ENCODE assay signal across 11 mouse cellular contexts in the genomic region with DNA sequence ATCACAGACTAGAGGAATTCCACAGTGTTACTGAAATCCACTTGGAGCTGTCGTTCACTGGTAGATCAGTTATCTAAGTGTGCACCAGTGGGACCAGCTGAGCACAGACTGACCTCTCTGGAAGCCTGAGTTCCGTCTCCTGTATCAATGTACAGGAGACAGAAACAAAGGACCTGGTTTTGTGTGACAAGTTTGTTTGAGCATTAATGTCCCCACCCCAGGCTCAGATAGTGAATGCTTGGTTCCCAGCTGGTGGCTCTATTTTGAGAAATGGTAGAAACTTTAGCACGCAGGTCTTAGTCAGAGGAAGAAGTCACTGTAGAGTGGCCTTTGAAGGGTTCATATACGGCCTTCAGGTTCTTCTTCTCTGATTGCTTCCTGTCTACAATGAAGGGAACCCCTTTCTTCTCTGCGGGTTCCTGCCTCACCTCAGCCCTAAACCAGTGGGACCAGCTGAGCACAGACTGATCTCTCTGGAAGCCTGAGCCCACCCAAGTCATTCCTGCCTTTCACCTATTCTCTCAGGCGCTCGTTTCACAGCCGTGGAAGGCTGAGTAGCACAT. TPM values are rescaled to one million over a fixed set of nuclear protein-coding genes. Genes with fewer than 3 reads are reported as not detected.
DNase-seq lines count a peak whose midpoint lies in the region; ATAC-seq lines count a peak whose summit lies in the region.
"Had no signal": no experiment of that assay in that cellular context is flagged by ENCODE, and none has a peak within 500 bp of the region (broad histone marks: within the 10 kb centered on the region; RNA-seq: fewer than 3 reads in every experiment).

No protein-coding gene starts in this region.

- peaks cover 13% of the 10 kb centered on the region for H3K27me3 ChIP-seq in hindbrain, embryonic 12.5 days
- no peaks in the 10 kb centered on the region for H3K27me3 ChIP-seq in hindbrain, embryonic 14.5 days (ENCODE audit: control insufficient read depth, insufficient read depth, low read length)
- no peaks in the 10 kb centered on the region for H3K27me3 ChIP-seq in limb, embryonic 11.5 days (ENCODE audit: control insufficient read depth, insufficient read depth, low read length)

- peaks cover 15% of the 10 kb centered on the region for H3K4me1 ChIP-seq in hindbrain, embryonic 12.5 days
- H3K4me1 ChIP-seq in hindbrain, embryonic 14.5 days (replicated peaks; ENCODE audit: control insufficient read depth, insufficient read depth, low read length): peaks cover 6% of the 10 kb centered on the region
- H3K4me1 ChIP-seq in brown adipose tissue, adult 24 weeks (ENCODE audit: control insufficient read depth, insufficient read depth, insufficient read length, low read length): peaks cover 24% of the 10 kb centered on the region
- H3K4me1 ChIP-seq in limb, embryonic 11.5 days (ENCODE audit: control insufficient read depth, insufficient read depth, low read length): peaks cover 14% of the 10 kb centered on the region

- no peaks in the 10 kb centered on the region for H3K9me3 ChIP-seq in hindbrain, embryonic 12.5 days (replicated peaks)
- H3K9me3 ChIP-seq in hindbrain, embryonic 14.5 days (ENCODE audit: control insufficient read depth, low read length): no peaks in the 10 kb centered on the region
- no peaks in the 10 kb centered on the region for H3K9me3 ChIP-seq in limb, embryonic 11.5 days (ENCODE audit: control insufficient read depth, low read length)

- no peak overlapping the region for H3K4me2 ChIP-seq in hindbrain, embryonic 12.5 days (replicated peaks)
- H3K4me2 ChIP-seq in hindbrain, embryonic 14.5 days (replicated peaks): no peak overlapping the region
- peak overlapping the region; percentile 7; the same call in 1 of the 2 replicates for H3K4me2 ChIP-seq in limb, embryonic 11.5 days (ENCODE audit: low read depth, severe bottlenecking)

- peak overlapping the region; percentile 62; the same call in 1 of the 2 replicates for H3K27ac ChIP-seq in hindbrain, embryonic 12.5 days
- H3K27ac ChIP-seq in hindbrain, embryonic 14.5 days: no peak overlapping the region
- H3K27ac ChIP-seq in brown adipose tissue, adult 24 weeks (replicated peaks; ENCODE audit: low read depth, low read length): peak overlapping the region; percentile 96
- peak overlapping the region; percentile 63 for H3K27ac ChIP-seq in limb, embryonic 11.5 days (replicated peaks; ENCODE audit: low read depth, low read length)

- WGBS in hindbrain, embryonic 12.5 days: 64% methylated on average over 8 of the region's 8 CpGs
- WGBS in hindbrain, embryonic 14.5 days: 76% methylated on average over 8 of the region's 8 CpGs
- 66% methylated on average over 8 of the region's 8 CpGs for WGBS in limb, embryonic 11.5 days

- H3K9ac ChIP-seq in hindbrain, embryonic 12.5 days: no peak overlapping the region
- H3K9ac ChIP-seq in hindbrain, embryonic 14.5 days: no peak overlapping the region
- H3K9ac ChIP-seq in limb, embryonic 11.5 days (ENCODE audit: low read length): no peak overlapping the region

- no peak for DNase-seq in hindbrain, embryonic 14.5 days (ENCODE audit: low spot score)
- DNase-seq in CD4-positive helper T cell, adult 2 months (ENCODE audit: low read depth, low spot score): peak; percentile 52
- DNase-seq in limb, embryonic 11.5 days (ENCODE audit: low spot score): no peak
- no peak for DNase-seq in right cerebral cortex, adult 18-20 months
- no peak for DNase-seq in adipocyte (ENCODE audit: low spot score)
- DNase-seq: adrenal gland, adult 2 months; cerebellum, adult 11 months had no signal

- no peak for ATAC-seq in hindbrain, embryonic 12.5 days (ENCODE audit: low FRiP score)
- ATAC-seq in hindbrain, embryonic 14.5 days (ENCODE audit: low FRiP score): no peak
- ATAC-seq in limb, embryonic 11.5 days (ENCODE audit: insufficient number of reproducible peaks, low FRiP score, low TSS enrichment, low read depth): no peak
- no peak for ATAC-seq in frontal cortex, adult (ENCODE audit: low TSS enrichment)

- H3K4me3 ChIP-seq in hindbrain, embryonic 12.5 days: no peak overlapping the region
- no peak overlapping the region for H3K4me3 ChIP-seq in hindbrain, embryonic 14.5 days (replicated peaks; ENCODE audit: low read length)
- no peak overlapping the region for H3K4me3 ChIP-seq in brown adipose tissue, adult 24 weeks (ENCODE audit: insufficient read depth, low read depth, low read length)
- no peak overlapping the region for H3K4me3 ChIP-seq in limb, embryonic 11.5 days (ENCODE audit: low read depth, low read length)

- H3K36me3 ChIP-seq in hindbrain, embryonic 12.5 days: no peaks in the 10 kb centered on the region
- no peaks in the 10 kb centered on the region for H3K36me3 ChIP-seq in hindbrain, embryonic 14.5 days (replicated peaks; ENCODE audit: control insufficient read depth, insufficient read depth)
- H3K36me3 ChIP-seq in limb, embryonic 11.5 days (ENCODE audit: control insufficient read depth, insufficient read depth, low read length): no peaks in the 10 kb centered on the region
- H3K36me3 ChIP-seq: G1E had no signal

RNA-seq across cellular contexts. Expression of a gene that starts 3.6 kb away (rescaled TPM):
- polyA plus RNA-seq in hindbrain, embryonic 12.5 days (2016; fragmentation: Nextera tagmentation; extraction: Ambion mirVana): 136 and 138 TPM in 2 replicates
- polyA plus RNA-seq in hindbrain, embryonic 14.5 days (2014; fragmentation: Nextera tagmentation; extraction: Ambion mirVana): 80.5 and 81.0 TPM in 2 replicates
- polyA plus RNA-seq in brown adipose tissue, adult 24 weeks (2012; ENCODE audit: insufficient read depth, insufficient read length, missing spikeins): 108 and 113 TPM in 2 replicates
- polyA plus RNA-seq in limb, embryonic 11.5 days (2014; fragmentation: Nextera tagmentation; extraction: Ambion mirVana): 78.3 and 84.1 TPM in 2 replicates
- polyA plus RNA-seq: G1E had no signal

RNA-seq across cellular contexts. Expression of a gene that starts 43.8 kb away (rescaled TPM):
- not detected in 2 replicates for polyA plus RNA-seq in hindbrain, embryonic 12.5 days (2016; fragmentation: Nextera tagmentation; extraction: Ambion mirVana)
- polyA plus RNA-seq in hindbrain, embryonic 14.5 days (2014; fragmentation: Nextera tagmentation; extraction: Ambion mirVana): not detected in 2 replicates
- not detected in 2 replicates for polyA plus RNA-seq in brown adipose tissue, adult 24 weeks (2012; ENCODE audit: insufficient read depth, insufficient read length, missing spikeins)
- not detected in 2 replicates for polyA plus RNA-seq in limb, embryonic 11.5 days (2014; fragmentation: Nextera tagmentation; extraction: Ambion mirVana)
- polyA plus RNA-seq: adrenal gland, adult 2 months; G1E had no signal
